Mouse (Mus musculus): Measurements from ENCODE around the gene H2al1o.
"Not testable (repeated sequence)": the region's sequence is repeated elsewhere in the genome, so short reads cannot be mapped to it uniquely, and the experiment has no call there.

The H2al1o gene

DNA sequence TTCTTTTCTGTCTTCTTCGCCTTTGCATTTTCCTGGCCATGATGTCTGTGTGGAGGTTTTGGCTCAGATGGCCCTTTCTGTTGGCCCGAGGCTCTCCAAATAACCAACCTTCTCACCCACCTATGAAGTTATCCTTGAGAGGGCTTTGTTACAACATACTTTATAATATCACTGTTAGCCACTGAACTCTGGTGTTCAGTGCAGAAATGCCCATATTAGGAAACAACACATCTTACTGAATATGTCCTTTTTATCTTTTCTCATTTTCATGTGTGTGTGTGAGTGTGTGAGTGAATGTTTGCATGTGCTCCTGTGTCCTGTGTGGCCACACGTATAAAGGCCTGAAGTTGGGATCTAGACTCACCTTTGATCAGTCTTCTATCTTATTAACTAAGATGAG is at the start of gene H2al1o:
Gene H2al1o (minus strand): TSS at position 101 of the 400 bp plus-strand sequence.
- DNase-seq (ENCODE audit: low read depth in 2 of 2, low spot score in 2 of 2) = not testable (repeated sequence)

DNA sequence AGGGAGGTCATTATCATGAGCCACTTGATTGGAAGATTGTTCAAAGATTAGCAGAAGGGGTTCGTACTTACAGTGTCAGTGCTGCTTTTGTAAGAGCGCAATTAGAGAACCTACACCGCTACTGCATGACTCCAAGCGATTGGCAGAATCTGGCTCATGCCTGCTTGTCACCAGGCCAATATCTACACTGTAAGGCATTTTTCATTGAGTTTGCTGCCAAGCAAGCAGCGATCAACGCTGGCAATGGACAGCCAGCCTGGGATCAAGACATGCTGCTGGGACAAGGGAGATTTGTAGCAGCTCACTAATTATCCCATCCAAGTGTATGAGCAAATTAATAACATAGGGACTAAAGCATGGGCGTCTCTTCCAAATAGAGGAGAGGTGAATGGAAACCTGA is 25.8 kb upstream of the H2al1o start:
- not testable (repeated sequence) for DNase-seq (ENCODE audit: low read depth in 2 of 2, low spot score in 2 of 2)

DNA sequence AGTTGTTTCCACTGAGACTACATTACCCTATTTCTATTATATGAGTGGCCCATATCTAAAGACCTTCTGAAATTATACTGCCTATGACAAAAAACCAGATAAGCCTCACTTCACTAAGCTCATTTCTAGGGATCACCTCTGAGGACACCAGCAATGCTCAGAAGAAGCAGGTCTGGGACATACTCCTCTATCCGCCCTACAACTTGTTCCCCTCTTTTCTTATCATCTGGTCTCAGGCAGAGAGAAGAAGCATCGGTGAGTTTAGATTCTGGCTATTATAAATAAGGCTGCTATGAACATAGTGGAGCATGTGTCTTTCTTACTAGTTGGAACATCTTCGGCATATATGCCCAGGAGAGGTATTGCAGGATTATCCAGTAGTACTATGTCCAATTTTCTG is 35.3 kb downstream of the H2al1o start:
- DNase-seq (ENCODE audit: low read depth in 2 of 2, low spot score in 2 of 2) = no peak

Data from CD8-positive naive resting alpha-beta T cell, adult 2 months (primary cell).